Mouse (Mus musculus) myocyte (in vitro differentiated cells): ENCODE data around the gene Vps4b. TPM values are rescaled to one million over a fixed set of nuclear protein-coding genes. Genes with fewer than 3 reads are reported as not detected.
A peak's percentile ranks its signal among the peaks of the same experiment; 100 is the strongest.

Experiments
- H3K27me3 ChIP-seq: one replicate; pipeline ENCODE4 v1.6.1; 2011; ENCODE audit not compliant: control insufficient read depth, insufficient read depth, insufficient read length
- H3K36me3 ChIP-seq: one replicate; pipeline ENCODE4 v1.6.1; 2011; ENCODE audit not compliant: control insufficient read depth, insufficient read depth
- H3K4me2 ChIP-seq: one replicate; pipeline ENCODE4 v1.6.1; 2011; ENCODE audit warnings: low read depth, control low read depth
- H3K4me3 ChIP-seq: one replicate; pipeline ENCODE4 v1.5.1; 2011; ENCODE audit warnings: mild to moderate bottlenecking, control low read depth, moderate library complexity
- H3K79me2 ChIP-seq: one replicate; pipeline ENCODE4 v1.6.1; 2011; ENCODE audit not compliant: control insufficient read depth, insufficient read depth
- H3ac ChIP-seq: one replicate; pipeline ENCODE4 v1.6.1; 2011; ENCODE audit not compliant: control insufficient read depth, insufficient read length
- CEBPB ChIP-seq: IDR thresholded peaks from 2 replicates; pipeline ENCODE4 v1.6.1; 2011; ENCODE audit warnings: mild to moderate bottlenecking, moderate library complexity; ENCODE audit not compliant: poor library complexity, insufficient read depth, severe bottlenecking
- MYOD1 ChIP-seq, 3 experiments: IDR thresholded peaks; one replicate each; pipeline ENCODE4 v1.6.1; 2011; ENCODE audit warnings: control low read depth in 2 of 3, low read depth in 2 of 3, mild to moderate bottlenecking in 2 of 3, moderate library complexity in 1 of 3; ENCODE audit not compliant: insufficient read length in 2 of 3, control insufficient read depth in 1 of 3
- POLR2A ChIP-seq: IDR thresholded peaks from one replicate; pipeline ENCODE4 v1.6.1; 2011; ENCODE audit warnings: low read depth, mild to moderate bottlenecking, control low read depth, moderate library complexity; ENCODE audit not compliant: insufficient read length
- POLR2AphosphoS2 ChIP-seq: IDR thresholded peaks from one replicate; pipeline ENCODE4 v1.6.1; 2011; ENCODE audit warnings: low read depth, control low read depth; ENCODE audit not compliant: insufficient read length
- TCF12 ChIP-seq: IDR thresholded peaks from one replicate; pipeline ENCODE4 v1.6.1; 2011; ENCODE audit warnings: mild to moderate bottlenecking, control low read depth; ENCODE audit not compliant: poor library complexity, insufficient read depth, severe bottlenecking
- TCF3 ChIP-seq: IDR thresholded peaks from one replicate; pipeline ENCODE4 v1.6.1; 2011; ENCODE audit warnings: low read depth, control low read depth; ENCODE audit not compliant: insufficient read length
- USF1 ChIP-seq: IDR thresholded peaks from one replicate; pipeline ENCODE4 v1.6.1; 2011; ENCODE audit warnings: low read depth, mild to moderate bottlenecking, control low read depth, moderate library complexity
- polyA plus RNA-seq: library from polyadenylated mRNA; unstranded; fragments of >200 nt; fragmentation: generic; extraction: Trizol; gene quantifications from one replicate; pipeline ENCODE4 v1.2.1, GENCODE M21; 2012; ENCODE audit warnings: missing spikeins

Vps4b gene
- polyA plus RNA-seq, 1 experiment, result 17.7 TPM

DNA sequence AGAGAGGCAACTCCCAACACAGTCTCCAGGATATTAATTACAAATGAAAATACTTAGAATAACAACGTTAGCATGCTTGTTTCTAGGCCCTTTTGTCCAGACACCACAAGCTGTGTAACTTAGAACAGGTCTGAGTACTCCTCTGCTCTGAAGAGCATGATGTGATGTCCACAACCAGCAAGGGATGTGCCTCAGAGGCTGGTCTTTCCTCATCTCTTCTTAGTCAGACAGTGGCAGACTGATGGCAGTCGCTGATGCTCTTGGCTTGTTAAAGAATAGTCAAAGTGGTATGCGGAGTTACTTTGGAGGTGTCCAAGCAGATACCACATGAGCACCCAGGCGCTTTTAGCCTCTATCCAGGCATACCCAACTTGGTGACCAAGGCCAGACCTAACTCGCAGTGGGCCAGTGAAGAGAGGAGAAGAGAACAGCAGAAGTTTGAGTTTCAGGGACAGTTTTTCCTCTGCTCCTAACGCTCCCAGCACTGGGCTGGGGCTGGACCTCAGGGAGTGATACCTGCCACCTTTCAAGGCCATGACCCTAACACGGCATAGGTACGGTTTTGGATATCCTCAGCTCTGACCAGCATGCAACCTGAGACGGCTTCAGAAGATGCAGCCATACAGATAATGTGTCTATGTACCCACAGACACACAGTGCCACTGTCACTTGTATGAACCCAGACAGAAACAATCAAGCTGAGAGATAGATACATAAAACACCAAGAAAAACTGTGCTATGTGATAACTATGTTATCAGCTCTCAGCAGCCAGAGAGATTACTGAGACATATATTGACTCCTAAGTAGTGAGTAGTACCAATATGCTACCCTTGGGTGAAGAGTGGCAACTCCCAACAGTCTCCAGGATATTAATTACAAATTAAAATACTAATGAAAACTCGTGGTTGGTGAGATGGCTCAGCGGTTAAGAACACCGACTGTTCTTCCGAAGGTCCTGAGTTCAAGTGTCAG is 81.1 kb downstream of the Vps4b start:
- Histone ChIP-seq H3K4me2 (peak overlapping the region; percentile 80), H3K27me3 (no peaks in the 10 kb centered on the region), H3K4me3 (peak overlapping the region; percentile 41), H3ac (peak overlapping the region; percentile 78), H3K36me3 (no peaks in the 10 kb centered on the region), H3K79me2 (no peaks in the 10 kb centered on the region)
- TF ChIP-seq POLR2AphosphoS2 (no peak), CEBPB (no peak), POLR2A (no peak), TCF12 (no peak), USF1 (no peak), TCF3 (no peak), MYOD1 (IDR thresholded peaks at IDR 0.05; ENCODE audit: control insufficient read depth in 1 of 3, insufficient read length in 2 of 3, low read depth in 2 of 3) (no peak)

DNA sequence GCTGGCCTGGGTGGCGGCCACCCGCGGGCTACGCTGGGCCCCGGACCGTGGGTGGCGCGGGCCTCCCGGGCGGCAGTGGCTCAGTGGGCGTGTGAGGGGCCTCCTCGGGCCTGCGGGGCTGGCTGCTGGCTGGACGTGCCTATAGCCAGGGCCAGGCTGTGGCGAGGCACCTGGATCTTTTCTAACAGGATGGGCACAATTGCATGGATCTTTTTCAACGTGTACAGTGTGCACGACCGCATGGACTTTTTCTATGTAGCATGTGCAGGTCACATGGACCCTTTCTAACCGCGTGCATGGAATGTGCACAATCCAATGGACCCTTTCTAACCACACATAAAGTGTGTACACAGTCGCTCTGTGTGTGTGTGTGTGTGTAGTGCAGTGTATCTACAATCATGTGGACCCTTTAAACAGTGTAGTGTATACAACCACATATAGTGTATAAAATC is 82.0 kb downstream of the Vps4b start:
- Histone ChIP-seq H3K4me3 (peak overlapping the region; percentile 41), H3K4me2 (peak overlapping the region; percentile 80), H3K36me3 (no peaks in the 10 kb centered on the region), H3K27me3 (no peaks in the 10 kb centered on the region), H3ac (peak overlapping the region; percentile 78), H3K79me2 (no peaks in the 10 kb centered on the region)
- TF ChIP-seq TCF12 (no peak), POLR2A (peak; percentile 18), USF1 (peak; percentile 13)

Other genes with a start within 250 kb of the Vps4b start
- gene Bcl2, start 82.5 kb downstream of the Vps4b start, polyA plus RNA-seq, result 1.9 TPM
- 9.9 TPM for gene Kdsr, start 37.0 kb downstream of the Vps4b start, polyA plus RNA-seq
- gene Serpinb5, start 64.4 kb upstream of the Vps4b start, polyA plus RNA-seq, result not detected
- not detected for gene Serpinb12, start 137.7 kb upstream of the Vps4b start, polyA plus RNA-seq
- gene Serpinb13, start 184.3 kb upstream of the Vps4b start, polyA plus RNA-seq, result not detected